Mouse (Mus musculus): ENCODE measurements around the gene Cdc25b.

The Cdc25b gene

DNA sequence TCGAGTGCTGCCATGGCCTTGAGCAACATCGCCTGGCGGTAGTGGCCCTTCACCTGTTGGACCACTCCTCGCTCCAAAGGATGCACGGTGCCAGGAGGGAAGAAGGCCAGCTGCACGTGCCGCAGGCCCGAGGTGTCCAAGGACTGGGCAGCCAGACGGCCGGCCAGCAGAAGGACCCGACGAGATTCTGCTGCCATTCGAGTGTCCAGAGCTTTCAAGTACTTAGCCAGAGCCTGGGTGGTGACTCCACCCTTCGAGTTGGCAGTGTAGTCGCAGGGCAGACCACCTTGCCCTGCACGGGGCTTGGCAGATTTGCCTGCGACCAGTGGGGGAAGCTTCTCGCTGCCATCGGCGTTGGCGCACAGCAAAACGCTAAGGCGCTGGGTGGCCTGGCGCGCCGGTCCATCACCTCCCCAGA is 7.9 kb upstream of the Cdc25b start:
- no peak for TF ChIP-seq POU5F1 (IDR thresholded peaks at IDR 0.05; ENCODE audit: borderline replicate concordance, low read length)
- TF ChIP-seq CTCF (conservative IDR thresholded peaks at IDR 0.05; ENCODE audit: low read length), result no peak
- TF ChIP-seq NANOG (IDR thresholded peaks at IDR 0.05; ENCODE audit: borderline replicate concordance, low read length), result no peak
- peak overlapping the region; percentile 92 for H3K4me3 ChIP-seq (replicated peaks; ENCODE audit: low read length)
- peaks cover 33% of the 10 kb centered on the region for H3K36me3 ChIP-seq (ENCODE audit: insufficient read depth, low read length)

DNA sequence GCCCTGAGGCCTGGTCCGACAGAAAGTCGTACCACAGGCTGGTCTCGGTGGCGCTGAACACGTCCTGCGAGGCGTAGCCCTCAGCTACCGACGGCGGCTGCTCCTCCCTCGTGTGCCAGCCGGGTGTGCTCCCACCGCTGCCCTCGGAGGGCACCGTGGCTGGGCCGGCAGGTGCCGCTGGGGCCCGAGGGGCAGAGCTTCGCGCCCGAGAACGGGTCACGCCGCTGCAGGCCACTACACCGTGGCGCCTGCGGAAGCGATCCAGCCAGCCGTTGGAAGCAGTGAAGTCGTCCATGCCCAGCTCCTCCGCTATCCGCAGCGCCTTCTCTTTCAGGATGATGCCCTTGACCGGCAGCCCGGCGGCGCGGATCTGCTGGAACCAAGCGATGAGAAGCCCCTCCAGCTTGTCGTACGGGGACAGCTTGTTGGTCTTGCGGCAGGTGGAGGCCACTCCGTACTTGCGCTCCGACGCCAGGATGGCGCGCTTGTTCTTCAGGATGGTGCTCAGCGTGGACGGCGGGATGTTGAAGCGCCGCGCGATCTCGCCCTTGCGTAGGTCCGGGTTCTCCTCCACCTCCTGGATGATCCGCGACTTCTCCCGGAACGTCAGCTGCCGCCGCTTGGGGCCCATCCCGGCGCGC is 7.4 kb upstream of the Cdc25b start:
- H3K27me3 ChIP-seq (ENCODE audit: insufficient read depth, low read length), result no peaks in the 10 kb centered on the region
- peaks cover 33% of the 10 kb centered on the region for H3K36me3 ChIP-seq (ENCODE audit: insufficient read depth, low read length)
- no peaks in the 10 kb centered on the region for H3K9me3 ChIP-seq (ENCODE audit: low read length)
- TF ChIP-seq POU5F1 (IDR thresholded peaks at IDR 0.05; ENCODE audit: borderline replicate concordance, low read length) (no peak), CTCF (conservative IDR thresholded peaks at IDR 0.05; ENCODE audit: low read length) (no peak), NANOG (IDR thresholded peaks at IDR 0.05; ENCODE audit: borderline replicate concordance, low read length) (no peak)
- peaks cover 59% of the 10 kb centered on the region for H3K4me1 ChIP-seq (replicated peaks; ENCODE audit: low read depth, low read length)
- peak overlapping the region; percentile 92 for H3K4me3 ChIP-seq (replicated peaks; ENCODE audit: low read length)

More for the DNA sequence above, 7.9 kb upstream of the Cdc25b start:
- Histone ChIP-seq H3K27me3 (ENCODE audit: insufficient read depth, low read length) (peaks cover 2% of the 10 kb centered on the region; the same call in 1 of the 2 replicates), H3K9me3 (ENCODE audit: low read length) (no peaks in the 10 kb centered on the region), H3K4me1 (replicated peaks; ENCODE audit: low read depth, low read length) (peaks cover 63% of the 10 kb centered on the region)

DNA sequence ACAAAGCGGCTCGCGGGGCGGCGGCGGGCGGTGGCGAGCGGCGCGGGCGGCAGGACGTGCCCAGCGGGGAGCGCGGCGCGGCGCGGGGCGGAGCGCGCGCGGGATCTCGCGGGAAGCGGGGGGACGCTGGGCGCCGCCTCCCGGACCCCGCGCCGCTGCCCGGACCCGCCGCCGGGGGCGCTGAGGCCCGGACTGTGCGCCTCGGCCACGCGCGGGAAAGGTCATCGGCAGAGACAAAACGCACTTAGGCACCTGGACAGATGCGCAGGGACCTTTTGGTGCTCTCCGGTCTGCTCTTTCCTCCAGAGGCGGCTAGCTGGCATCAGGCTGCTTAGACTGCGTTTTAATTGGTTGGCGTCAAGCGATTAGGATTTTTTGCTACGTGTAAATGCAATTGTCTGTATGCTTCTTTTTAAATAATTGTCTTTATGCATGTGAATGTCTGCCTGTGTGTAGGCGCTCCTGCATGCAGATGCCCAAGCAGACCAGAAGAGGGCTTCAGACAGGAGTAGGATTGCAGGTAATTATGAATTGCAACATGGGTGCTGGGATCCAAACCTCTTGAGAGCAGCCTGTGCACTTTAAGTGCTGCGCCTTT is 6.7 kb upstream of the Cdc25b start, which contains the start of gene Cenpb:
TSS of gene Cenpb (minus strand) at position 78 of the 598 bp plus-strand sequence.
- TF ChIP-seq CTCF (conservative IDR thresholded peaks at IDR 0.05; ENCODE audit: low read length), result peak; percentile 52
- no peak for TF ChIP-seq NANOG (IDR thresholded peaks at IDR 0.05; ENCODE audit: borderline replicate concordance, low read length)
- Histone ChIP-seq H3K4me3 (replicated peaks; ENCODE audit: low read length) (peak within 1 kb of the TSS; percentile 92), H3K9me3 (ENCODE audit: low read length) (no peaks in the 10 kb centered on the region), H3K36me3 (ENCODE audit: insufficient read depth, low read length) (peaks cover 33% of the 10 kb centered on the region), H3K27me3 (ENCODE audit: insufficient read depth, low read length) (no peaks in the 10 kb centered on the region), H3K4me1 (replicated peaks; ENCODE audit: low read depth, low read length) (peaks cover 52% of the 10 kb centered on the region)

DNA sequence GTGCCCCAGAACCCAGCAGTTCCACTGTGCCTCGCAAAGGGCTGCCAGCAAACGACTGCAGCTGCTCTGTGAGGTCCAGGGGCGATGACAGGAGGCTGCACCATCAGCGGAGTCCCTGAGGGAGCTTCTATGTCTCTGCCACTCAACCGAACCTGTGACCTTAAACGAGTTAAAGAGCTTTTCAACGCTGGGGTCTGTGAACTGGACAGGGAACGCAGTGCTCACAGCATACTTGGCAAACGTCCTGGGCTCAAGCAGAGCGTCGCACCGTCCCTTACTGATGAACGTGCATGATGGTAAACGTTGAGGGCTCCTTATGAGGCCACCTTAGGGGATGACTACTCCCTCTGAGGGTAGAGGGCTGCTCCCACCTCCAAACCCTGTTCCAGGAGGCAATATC is 406 bp upstream of the Cdc25b start:
- no peaks in the 10 kb centered on the region for H3K9me3 ChIP-seq (ENCODE audit: low read length)
- H3K4me1 ChIP-seq (replicated peaks; ENCODE audit: low read depth, low read length), result peaks cover 45% of the 10 kb centered on the region
- H3K36me3 ChIP-seq (ENCODE audit: insufficient read depth, low read length), result peaks cover 22% of the 10 kb centered on the region
- H3K4me3 ChIP-seq (replicated peaks; ENCODE audit: low read length), result peak overlapping the region; percentile 87
- no peak for TF ChIP-seq POU5F1 (IDR thresholded peaks at IDR 0.05; ENCODE audit: borderline replicate concordance, low read length)
- TF ChIP-seq NANOG (IDR thresholded peaks at IDR 0.05; ENCODE audit: borderline replicate concordance, low read length), result no peak
- no peak for TF ChIP-seq CTCF (conservative IDR thresholded peaks at IDR 0.05; ENCODE audit: low read length)
- peaks cover 18% of the 10 kb centered on the region for H3K27me3 ChIP-seq (ENCODE audit: insufficient read depth, low read length)

DNA sequence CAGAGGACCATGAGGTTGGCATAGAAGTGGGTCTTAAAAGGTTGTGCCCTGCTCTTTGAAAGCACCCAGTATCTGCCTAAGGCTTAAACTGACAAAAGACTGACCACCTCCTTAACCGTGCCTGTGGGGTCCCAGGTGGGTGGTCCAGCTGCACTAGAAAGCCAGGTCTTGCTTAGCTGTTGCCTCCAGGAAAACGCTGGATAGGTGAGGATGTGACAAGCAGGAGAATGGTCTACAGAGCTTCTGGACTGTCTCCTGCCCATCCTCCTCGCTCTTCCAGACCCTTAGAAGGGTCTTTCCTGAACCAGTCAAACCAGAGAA is 813 bp downstream of the Cdc25b start:
- Histone ChIP-seq H3K36me3 (ENCODE audit: insufficient read depth, low read length) (peaks cover 31% of the 10 kb centered on the region), H3K4me3 (replicated peaks; ENCODE audit: low read length) (peak overlapping the region; percentile 87), H3K27me3 (ENCODE audit: insufficient read depth, low read length) (peaks cover 18% of the 10 kb centered on the region), H3K9me3 (ENCODE audit: low read length) (no peaks in the 10 kb centered on the region), H3K4me1 (replicated peaks; ENCODE audit: low read depth, low read length) (peaks cover 53% of the 10 kb centered on the region)
- TF ChIP-seq CTCF (conservative IDR thresholded peaks at IDR 0.05; ENCODE audit: low read length) (no peak), POU5F1 (IDR thresholded peaks at IDR 0.05; ENCODE audit: borderline replicate concordance, low read length) (no peak), NANOG (IDR thresholded peaks at IDR 0.05; ENCODE audit: borderline replicate concordance, low read length) (no peak)

DNA sequence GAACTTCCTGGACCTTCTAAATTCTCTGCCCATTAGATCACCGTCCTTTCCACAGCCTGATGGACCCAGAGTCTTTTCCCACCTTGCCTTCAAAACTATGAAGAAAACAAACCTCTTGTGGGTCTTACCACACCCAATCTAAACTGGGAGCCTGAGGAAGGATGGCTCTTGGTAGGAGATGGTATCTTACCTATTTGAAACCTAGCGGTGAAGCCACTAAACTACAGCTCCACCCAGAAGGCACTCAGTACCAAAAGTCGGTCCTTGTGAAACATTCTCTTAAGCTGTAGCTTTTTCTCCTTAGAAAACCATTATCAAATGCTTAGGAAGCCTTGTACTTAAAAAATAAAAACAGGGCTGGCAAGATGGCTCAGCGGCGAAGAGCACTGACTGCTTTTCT is 1.6 kb downstream of the Cdc25b start:
- Histone ChIP-seq H3K4me1 (replicated peaks; ENCODE audit: low read depth, low read length) (peaks cover 57% of the 10 kb centered on the region), H3K4me3 (replicated peaks; ENCODE audit: low read length) (no peak overlapping the region), H3K36me3 (ENCODE audit: insufficient read depth, low read length) (peaks cover 38% of the 10 kb centered on the region), H3K9me3 (ENCODE audit: low read length) (no peaks in the 10 kb centered on the region), H3K27me3 (ENCODE audit: insufficient read depth, low read length) (peaks cover 18% of the 10 kb centered on the region)
- TF ChIP-seq POU5F1 (IDR thresholded peaks at IDR 0.05; ENCODE audit: borderline replicate concordance, low read length), result no peak

DNA sequence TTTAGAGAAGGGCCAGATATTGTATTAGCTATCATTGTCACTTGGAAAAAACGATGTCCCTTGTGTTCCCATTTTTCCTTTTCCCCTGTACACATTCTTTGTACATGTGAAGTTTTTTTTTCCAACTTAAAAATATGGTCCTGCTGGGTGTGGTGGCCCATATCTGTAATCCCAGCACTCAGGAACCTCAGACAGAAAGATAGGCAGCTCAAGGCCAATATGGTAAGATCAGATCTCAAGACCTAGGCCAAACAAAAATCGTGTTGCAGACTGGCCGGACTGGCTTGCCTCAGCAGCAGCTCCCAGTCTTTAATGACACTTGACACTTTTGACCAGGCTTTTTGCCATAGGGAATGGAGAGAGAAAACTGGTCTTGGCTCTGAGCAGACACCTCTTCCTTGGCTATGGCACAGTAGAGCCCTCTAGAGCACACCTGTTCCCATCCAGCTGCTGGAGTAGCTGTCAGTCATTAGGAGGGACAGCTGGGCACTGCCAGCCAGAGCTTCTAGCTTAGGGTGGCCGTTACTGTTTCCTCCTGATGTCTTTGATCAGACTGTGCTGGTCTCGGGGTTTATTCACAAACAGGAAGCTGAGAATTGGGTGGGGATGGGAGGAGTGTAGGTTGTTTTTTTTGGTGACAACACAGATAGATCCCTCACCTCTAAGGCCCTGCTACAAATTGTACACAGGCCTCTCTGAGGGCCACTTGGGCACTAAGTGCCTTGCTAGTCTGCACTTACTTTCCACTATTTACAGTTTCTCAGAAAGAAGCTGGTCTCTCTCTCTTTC is 3.0 kb downstream of the Cdc25b start:
- Histone ChIP-seq H3K4me1 (replicated peaks; ENCODE audit: low read depth, low read length) (peaks cover 57% of the 10 kb centered on the region), H3K27me3 (ENCODE audit: insufficient read depth, low read length) (peaks cover 18% of the 10 kb centered on the region), H3K9me3 (ENCODE audit: low read length) (no peaks in the 10 kb centered on the region), H3K4me3 (replicated peaks; ENCODE audit: low read length) (no peak overlapping the region), H3K36me3 (ENCODE audit: insufficient read depth, low read length) (peaks cover 52% of the 10 kb centered on the region)
- TF ChIP-seq POU5F1 (IDR thresholded peaks at IDR 0.05; ENCODE audit: borderline replicate concordance, low read length) (no peak), NANOG (IDR thresholded peaks at IDR 0.05; ENCODE audit: borderline replicate concordance, low read length) (no peak), CTCF (conservative IDR thresholded peaks at IDR 0.05; ENCODE audit: low read length) (no peak)

DNA sequence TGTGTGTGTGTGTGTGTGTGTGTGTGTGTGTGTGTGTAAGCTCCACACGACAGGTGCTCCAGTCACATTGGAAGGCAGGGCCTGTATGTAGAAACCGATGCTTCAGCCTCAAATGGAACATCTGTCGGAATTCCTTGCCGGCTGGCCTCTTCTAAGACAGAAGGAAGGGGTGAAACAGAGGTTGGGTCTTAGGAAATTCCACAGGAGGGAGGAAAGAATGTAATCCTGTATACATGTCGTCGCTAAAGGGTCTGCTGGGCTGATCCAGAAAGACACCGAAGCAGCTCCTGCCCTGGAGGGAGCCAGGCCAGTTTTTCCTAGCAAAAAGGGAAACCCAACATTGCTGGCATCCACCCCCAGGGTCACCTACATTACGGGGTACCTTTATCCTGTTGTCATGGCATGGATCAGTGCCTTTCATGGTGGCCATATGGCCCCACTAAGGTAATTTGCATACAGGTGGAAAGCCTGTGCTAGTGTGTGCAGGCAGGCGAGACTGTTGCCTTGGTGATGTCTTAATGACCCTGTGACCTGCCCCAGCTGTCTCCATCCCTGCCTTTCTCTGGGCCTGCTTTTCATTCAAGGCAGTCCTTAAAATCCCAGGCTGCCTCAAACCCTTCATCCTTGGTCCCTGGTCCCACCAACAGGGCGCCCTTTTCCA is 3.7 kb downstream of the Cdc25b start:
- no peaks in the 10 kb centered on the region for H3K9me3 ChIP-seq (ENCODE audit: low read length)
- peaks cover 58% of the 10 kb centered on the region for H3K36me3 ChIP-seq (ENCODE audit: insufficient read depth, low read length)
- H3K4me1 ChIP-seq (replicated peaks; ENCODE audit: low read depth, low read length), result peaks cover 57% of the 10 kb centered on the region
- no peak for TF ChIP-seq CTCF (conservative IDR thresholded peaks at IDR 0.05; ENCODE audit: low read length)
- no peak for TF ChIP-seq NANOG (IDR thresholded peaks at IDR 0.05; ENCODE audit: borderline replicate concordance, low read length)
- TF ChIP-seq POU5F1 (IDR thresholded peaks at IDR 0.05; ENCODE audit: borderline replicate concordance, low read length), result no peak
- no peak overlapping the region for H3K4me3 ChIP-seq (replicated peaks; ENCODE audit: low read length)
- H3K27me3 ChIP-seq (ENCODE audit: insufficient read depth, low read length), result peaks cover 16% of the 10 kb centered on the region
